Mouse (Mus musculus) brain, embryonic 14.5 days (tissue): ENCODE results near the gene Vta1.

Source experiments
- CTCF ChIP-seq: fragments of 200-500 bp; IDR thresholded peaks from 2 replicates; pipeline ENCODE4 v1.5.1; 2012; ENCODE audit warnings: inconsistent platforms, mild to moderate bottlenecking, moderate library complexity, borderline replicate concordance; ENCODE audit not compliant: insufficient read depth, insufficient read length; ENCODE audit errors: extremely low read depth
- POLR2A ChIP-seq: fragments of 200-500 bp; IDR thresholded peaks from 2 replicates; pipeline ENCODE4 v1.6.1; 2012; ENCODE audit warnings: mild to moderate bottlenecking, inconsistent platforms, borderline replicate concordance; ENCODE audit not compliant: poor library complexity, insufficient read depth, insufficient read length, severe bottlenecking; ENCODE audit errors: extremely low read depth

- TF ChIP-seq CTCF (no peak), POLR2A (no peak)
Measured at GRCm38 (mm10) chr10:14639635-14640034, 65.7 kb downstream of the Vta1 start.
